Mouse (Mus musculus) hindbrain, embryonic 10.5 days (tissue): ENCODE measurements around the gene Lrrc29. TPM values are rescaled to one million over a fixed set of nuclear protein-coding genes. Genes with fewer than 3 reads are reported as not detected.
A peak's percentile ranks its signal among the peaks of the same experiment; 100 is the strongest.

ENCODE experiments used
- DNase-seq: peaks from one replicate; pipeline ENCODE4 v3.0.0-alpha.2; 2017; ENCODE audit warnings: low spot score
- H3K27ac ChIP-seq: fragments of 300-500 bp; sonication (generic); 2 replicates; pipeline ENCODE4 v1.5.1; 2016; ENCODE audit warnings: mild to moderate bottlenecking, moderate library complexity
- H3K27me3 ChIP-seq: fragments of 300-500 bp; sonication (generic); 2 replicates; pipeline ENCODE4 v1.6.1; 2016; ENCODE audit warnings: mild to moderate bottlenecking; ENCODE audit not compliant: poor library complexity, insufficient read depth, severe bottlenecking
- H3K36me3 ChIP-seq: fragments of 300-500 bp; sonication (generic); 2 replicates; pipeline ENCODE4 v1.6.1; 2016; ENCODE audit warnings: mild to moderate bottlenecking, moderate library complexity
- H3K4me1 ChIP-seq: fragments of 300-500 bp; sonication (generic); replicated peaks from 2 replicates; pipeline ENCODE4 v1.6.1; 2016; ENCODE audit warnings: mild to moderate bottlenecking
- H3K4me3 ChIP-seq: fragments of 300-500 bp; sonication (generic); 2 replicates; pipeline ENCODE4 v1.5.1; 2016; ENCODE audit warnings: mild to moderate bottlenecking, moderate library complexity
- H3K9me3 ChIP-seq: fragments of 300-500 bp; sonication (generic); 2 replicates; pipeline ENCODE4 v1.6.1; 2016; ENCODE audit warnings: mild to moderate bottlenecking, moderate library complexity
- WGBS: fragments of 180-500 bp; shearing (Covaris S2); methylation state at CpG from one replicate; pipeline ENCODE4 v1.1.7; 2016; 5-methylcytosine and 5-hydroxymethylcytosine counted together
- polyA plus RNA-seq: library from polyadenylated mRNA; unstranded; fragments of >200 nt; fragmentation: Nextera tagmentation; extraction: Ambion mirVana; gene quantifications from 2 replicates; pipeline ENCODE4 v1.2.1, GENCODE M21; 2016

Lrrc29 gene
- polyA plus RNA-seq, 1 experiment from 2014 or later, result 1.2 TPM

DNA sequence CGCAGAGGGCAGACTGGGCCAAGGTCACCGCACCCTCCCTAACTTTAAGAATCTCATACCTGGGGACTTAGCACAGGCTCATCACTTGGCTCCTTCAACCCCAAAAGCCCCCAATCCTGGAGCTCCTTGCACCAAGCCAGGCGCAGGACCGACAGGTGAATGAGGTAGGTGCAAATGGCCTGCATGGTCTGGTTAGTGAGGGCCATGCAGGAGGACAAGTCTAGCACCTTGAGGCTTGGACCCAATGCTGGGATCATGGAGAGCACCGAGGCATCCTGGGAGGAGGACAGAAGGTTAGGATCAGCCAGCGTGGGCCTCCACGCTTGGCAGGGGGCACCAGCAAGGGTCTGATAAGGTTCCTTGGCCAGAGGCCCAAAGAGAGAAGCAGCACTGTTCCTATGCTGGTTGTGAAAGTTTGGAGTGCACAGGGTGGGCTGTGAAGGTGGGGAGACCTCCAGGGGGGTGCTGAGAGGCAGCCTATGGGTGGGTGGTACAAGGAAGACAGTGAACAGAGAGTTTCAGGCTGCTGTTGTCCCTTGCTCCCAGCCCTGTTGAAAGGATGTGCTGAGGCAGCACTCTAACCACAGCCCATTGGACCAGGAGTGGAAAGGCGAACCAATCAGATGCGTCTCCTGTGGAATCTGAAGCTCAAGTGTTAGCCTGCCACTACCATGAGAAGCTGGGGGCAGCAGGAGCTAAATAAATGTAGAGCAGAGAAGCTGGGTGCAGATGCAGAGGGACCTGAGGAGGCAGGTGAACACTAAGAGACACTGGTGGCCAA is 12.3 kb downstream of the Lrrc29 start:
- no peak for DNase-seq
- Histone ChIP-seq H3K27me3 (no peaks in the 10 kb centered on the region), H3K4me3 (no peak overlapping the region), H3K4me1 (no peaks in the 10 kb centered on the region), H3K9me3 (no peaks in the 10 kb centered on the region), H3K27ac (no peak overlapping the region), H3K36me3 (peaks cover 97% of the 10 kb centered on the region)
- WGBS, result 81% methylated on average over 9 of the region's 9 CpGs

DNA sequence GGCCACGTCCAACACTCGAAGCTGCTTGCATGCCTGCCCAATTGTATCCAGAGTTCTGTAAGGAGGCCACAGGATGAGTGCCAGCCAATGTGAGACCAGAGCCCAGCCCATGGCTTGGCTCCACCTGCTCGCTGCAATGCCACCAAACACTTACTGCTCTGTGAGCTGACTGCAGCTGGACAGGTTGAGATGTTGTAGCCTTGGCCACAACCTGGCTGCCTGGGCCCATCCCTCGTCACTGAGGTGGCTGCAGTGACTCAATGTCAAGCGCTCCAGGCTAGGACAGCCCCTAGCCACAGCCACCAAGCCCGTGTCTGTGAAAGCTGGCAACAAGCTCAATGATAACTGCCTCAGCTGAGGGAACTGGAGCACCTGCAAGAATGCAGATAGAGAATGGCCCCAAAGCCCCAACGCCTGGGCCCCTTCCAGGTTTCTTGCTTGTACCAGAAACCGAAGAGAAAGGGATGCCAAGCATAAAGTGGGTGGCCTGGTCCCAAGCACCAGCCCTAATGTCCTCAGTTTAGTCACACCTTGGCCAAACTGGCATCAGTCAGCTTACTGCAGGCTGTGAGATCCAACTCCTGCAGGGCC is 13.1 kb downstream of the Lrrc29 start:
- Histone ChIP-seq H3K36me3 (peaks cover 97% of the 10 kb centered on the region), H3K27me3 (no peaks in the 10 kb centered on the region), H3K4me3 (no peak overlapping the region), H3K9me3 (no peaks in the 10 kb centered on the region), H3K27ac (no peak overlapping the region), H3K4me1 (no peaks in the 10 kb centered on the region)
- no peak for DNase-seq
- WGBS, result 89% methylated on average over 8 of the region's 8 CpGs

DNA sequence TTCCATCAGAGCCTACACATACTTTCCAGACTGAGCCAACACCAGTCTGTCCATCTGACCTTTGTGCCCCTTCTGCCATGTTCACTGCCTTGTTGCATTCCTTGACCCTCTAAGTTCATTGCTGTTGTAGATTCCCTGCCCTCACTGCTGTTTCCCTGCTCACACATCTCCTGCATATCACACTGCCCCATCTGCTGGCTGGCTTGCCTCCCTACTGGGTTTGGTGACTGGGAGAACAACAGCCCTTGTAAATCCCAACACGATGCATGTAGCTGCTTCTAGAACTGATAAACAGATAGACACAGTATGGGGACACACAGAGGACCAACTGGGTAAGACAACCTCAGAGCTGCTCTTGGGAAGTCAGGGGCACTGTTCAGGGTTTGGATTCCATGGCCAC is 14.4 kb downstream of the Lrrc29 start:
- Histone ChIP-seq H3K36me3 (peaks cover 99% of the 10 kb centered on the region), H3K27ac (no peak overlapping the region), H3K27me3 (no peaks in the 10 kb centered on the region), H3K4me1 (no peaks in the 10 kb centered on the region), H3K4me3 (no peak overlapping the region), H3K9me3 (no peaks in the 10 kb centered on the region)
- 79% methylated on average over 1 of the region's 1 CpGs for WGBS
- DNase-seq, result no peak

DNA sequence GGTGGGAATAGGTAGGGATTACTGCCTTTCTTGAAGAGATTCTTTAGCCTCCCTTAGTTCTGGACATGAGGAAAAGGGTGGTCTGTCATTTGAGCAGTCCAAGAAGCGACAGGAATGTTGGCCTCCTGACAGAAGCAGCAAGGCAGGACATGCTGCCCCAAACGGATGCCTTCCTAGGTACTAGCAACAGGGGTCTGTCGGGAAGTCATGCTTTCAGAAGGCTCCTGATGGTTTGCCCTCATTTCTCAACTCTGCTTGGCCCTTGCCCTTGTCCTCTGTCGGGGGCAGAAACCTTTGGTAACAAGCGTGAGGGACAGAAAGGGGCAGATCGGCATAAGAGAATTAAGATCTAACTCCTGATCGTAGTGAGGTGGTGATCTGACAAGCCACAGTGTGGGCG is 16.0 kb downstream of the Lrrc29 start:
- peaks cover 15% of the 10 kb centered on the region for H3K4me1 ChIP-seq
- H3K27ac ChIP-seq, result no peak overlapping the region
- H3K4me3 ChIP-seq, result no peak overlapping the region
- WGBS, result 86% methylated on average over 8 of the region's 8 CpGs
- H3K27me3 ChIP-seq, result no peaks in the 10 kb centered on the region
- peaks cover 88% of the 10 kb centered on the region for H3K36me3 ChIP-seq
- DNase-seq, result no peak
- no peaks in the 10 kb centered on the region for H3K9me3 ChIP-seq

DNA sequence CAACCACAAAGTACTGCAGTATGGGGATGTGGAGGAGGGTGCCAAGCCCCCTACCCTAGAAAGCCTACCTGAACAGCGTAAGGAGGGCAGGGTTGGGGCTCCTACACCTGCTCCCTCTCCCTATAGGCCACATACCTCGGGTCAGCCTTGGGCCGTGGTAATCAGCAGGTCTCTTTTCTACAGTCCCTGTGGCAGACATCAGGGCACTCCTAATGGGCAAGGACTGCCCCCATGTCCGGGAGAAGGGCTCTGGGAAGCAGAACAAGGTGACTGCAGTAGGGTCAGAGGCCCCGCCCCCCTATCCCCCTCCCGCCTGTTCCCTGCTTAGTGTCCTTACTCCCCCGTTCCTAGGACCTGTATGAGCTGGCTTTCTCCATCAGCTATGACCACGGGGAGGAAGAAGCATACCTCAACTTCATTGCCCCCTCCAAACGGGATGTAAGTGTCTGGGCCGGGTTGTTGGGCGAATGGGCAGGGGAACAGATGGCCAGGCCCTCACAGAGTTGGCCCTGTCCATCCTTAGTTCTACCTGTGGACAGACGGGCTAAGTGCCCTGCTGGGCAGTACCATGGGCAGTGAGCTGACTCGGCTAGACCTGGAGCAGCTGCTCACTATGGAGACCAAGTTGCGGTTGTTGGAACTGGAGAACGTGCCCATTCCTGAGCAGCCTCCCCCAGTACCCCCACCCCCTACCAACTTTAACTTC is 16.8 kb downstream of the Lrrc29 start:
- Histone ChIP-seq H3K9me3 (no peaks in the 10 kb centered on the region), H3K4me3 (no peak overlapping the region), H3K27ac (no peak overlapping the region), H3K27me3 (no peaks in the 10 kb centered on the region), H3K36me3 (peaks cover 88% of the 10 kb centered on the region), H3K4me1 (peaks cover 21% of the 10 kb centered on the region)
- DNase-seq, result no peak
- WGBS, result 85% methylated on average over 15 of the region's 15 CpGs

DNA sequence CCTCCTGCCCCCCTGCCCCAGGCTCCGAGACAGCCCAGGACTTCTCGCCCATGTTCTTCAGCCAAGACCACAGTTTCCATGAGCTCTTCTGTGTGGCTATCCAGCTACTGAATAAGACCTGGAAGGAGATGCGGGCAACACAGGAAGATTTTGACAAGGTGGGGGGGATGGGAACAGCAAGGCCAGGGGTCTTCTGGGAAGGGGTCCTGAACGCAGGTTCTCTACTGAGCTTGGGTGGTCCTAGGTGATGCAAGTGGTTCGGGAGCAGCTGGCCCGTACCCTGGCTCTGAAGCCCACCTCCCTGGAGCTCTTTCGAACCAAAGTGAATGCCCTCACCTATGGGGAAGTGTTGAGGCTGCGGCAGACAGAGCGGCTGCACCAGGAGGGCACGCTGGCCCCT is 17.6 kb downstream of the Lrrc29 start:
- peaks cover 88% of the 10 kb centered on the region for H3K36me3 ChIP-seq
- no peak overlapping the region for H3K4me3 ChIP-seq
- no peak overlapping the region for H3K27ac ChIP-seq
- H3K27me3 ChIP-seq, result no peaks in the 10 kb centered on the region
- no peaks in the 10 kb centered on the region for H3K9me3 ChIP-seq
- WGBS, result 93% methylated on average over 10 of the region's 10 CpGs
- H3K4me1 ChIP-seq, result peaks cover 21% of the 10 kb centered on the region
- DNase-seq, result no peak

DNA sequence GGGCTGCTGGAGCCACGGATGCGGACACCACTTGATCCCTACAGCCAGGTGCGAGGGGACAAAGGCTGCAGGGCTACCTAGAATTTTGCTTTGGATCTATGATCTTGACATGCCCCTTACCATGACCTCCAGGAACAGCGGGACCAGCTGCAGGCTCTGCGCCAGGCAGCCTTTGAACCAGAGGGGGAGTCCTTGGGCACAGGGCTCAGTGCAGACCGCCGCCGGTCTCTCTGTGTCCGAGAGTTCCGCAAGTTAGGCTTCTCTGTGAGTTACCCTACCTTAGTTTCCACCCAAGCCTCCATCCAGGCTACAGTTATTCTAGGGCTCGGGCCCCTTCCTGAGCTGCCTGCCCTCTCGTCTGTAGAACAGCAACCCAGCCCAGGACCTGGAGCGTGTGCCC is 18.4 kb downstream of the Lrrc29 start:
- H3K36me3 ChIP-seq, result peaks cover 88% of the 10 kb centered on the region
- WGBS, result 94% methylated on average over 13 of the region's 13 CpGs
- H3K4me1 ChIP-seq, result peaks cover 21% of the 10 kb centered on the region
- no peaks in the 10 kb centered on the region for H3K9me3 ChIP-seq
- H3K4me3 ChIP-seq, result no peak overlapping the region
- H3K27ac ChIP-seq, result no peak overlapping the region
- no peaks in the 10 kb centered on the region for H3K27me3 ChIP-seq
- no peak for DNase-seq

DNA sequence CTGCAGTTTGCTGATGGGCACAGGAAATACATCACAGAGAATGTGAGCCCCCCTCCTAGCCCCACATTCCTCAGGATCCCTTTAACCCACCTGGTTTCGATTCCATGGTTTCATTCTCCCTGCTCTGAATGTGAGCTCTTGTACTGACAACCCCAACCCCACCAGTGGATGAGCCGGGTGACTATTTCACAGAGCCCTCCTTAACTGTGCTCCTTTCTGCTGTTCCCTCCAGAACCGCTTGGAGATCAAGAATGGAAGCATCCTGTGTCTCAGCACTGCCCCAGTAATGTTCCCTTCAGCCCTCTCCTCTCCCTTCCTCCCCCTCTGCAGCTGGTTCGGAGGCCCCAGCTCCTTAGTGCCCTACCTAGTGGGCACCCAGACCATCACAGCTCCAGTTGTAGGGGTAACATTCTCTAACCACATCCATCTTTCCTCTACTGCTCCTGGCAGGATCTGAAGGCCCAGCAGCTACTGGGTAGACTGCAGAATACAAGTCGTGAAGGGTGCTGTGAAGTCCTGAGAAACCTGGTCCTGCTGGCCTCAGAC is 19.9 kb downstream of the Lrrc29 start:
- H3K4me1 ChIP-seq, result peaks cover 21% of the 10 kb centered on the region
- H3K36me3 ChIP-seq, result peaks cover 88% of the 10 kb centered on the region
- DNase-seq, result no peak
- no peaks in the 10 kb centered on the region for H3K9me3 ChIP-seq
- H3K4me3 ChIP-seq, result peak overlapping the region; percentile 38
- H3K27me3 ChIP-seq, result no peaks in the 10 kb centered on the region
- peak overlapping the region; percentile 64 for H3K27ac ChIP-seq
- 62% methylated on average over 5 of the region's 5 CpGs for WGBS

DNA sequence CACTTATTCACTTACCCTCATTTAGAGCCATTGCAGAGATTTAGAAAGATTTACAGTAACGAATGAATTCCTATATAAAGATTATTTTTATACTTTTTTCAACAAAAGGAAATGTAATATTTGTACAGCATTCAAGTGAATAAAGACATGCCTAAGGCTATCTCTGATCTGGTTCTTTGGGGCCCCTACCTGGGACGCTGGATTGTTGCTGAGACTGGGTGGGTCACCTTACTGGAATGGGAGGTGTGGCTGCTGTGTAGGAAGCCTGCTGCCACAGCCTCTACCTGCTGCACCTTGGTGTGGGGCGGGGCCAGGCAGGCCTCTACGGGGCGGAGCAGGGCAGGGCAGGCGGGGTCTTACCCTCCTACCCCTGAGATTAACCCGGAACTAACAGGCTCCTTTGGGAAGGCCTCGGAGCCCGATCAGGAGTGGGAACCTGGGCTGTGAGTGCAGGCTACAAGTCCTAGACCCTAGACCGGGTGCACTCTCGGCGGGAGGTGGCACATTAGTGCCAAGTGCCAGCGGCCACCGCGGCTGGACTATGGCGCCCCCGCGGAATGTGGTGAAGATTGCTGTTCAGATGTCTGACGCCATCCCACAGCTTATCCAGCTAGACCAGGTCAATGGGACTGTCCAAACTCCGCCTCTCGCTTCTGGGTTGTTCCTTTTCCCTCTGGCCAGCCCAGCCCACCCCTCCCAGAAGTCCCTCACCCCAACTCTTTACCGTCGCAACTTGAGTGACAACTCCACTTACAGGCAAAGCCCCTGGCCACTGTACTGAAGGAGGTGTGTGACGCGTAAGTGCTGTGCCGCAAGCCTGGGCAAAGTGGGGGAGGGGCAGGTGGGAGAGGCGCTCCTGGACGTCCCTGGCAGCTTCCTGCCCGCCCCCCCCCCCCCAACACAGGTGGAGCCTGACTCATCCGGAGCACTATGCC is 20.6 kb downstream of the Lrrc29 start, which contains the start of gene Elmo3:
Elmo3 (plus strand) TSS at position 391 of the 935 bp plus-strand sequence.
- Histone ChIP-seq H3K36me3 (peaks cover 88% of the 10 kb centered on the region), H3K9me3 (no peaks in the 10 kb centered on the region), H3K27ac (peak within 1 kb of the TSS; percentile 64), H3K4me1 (peaks cover 21% of the 10 kb centered on the region), H3K27me3 (no peaks in the 10 kb centered on the region), H3K4me3 (peak within 1 kb of the TSS; percentile 38)
- DNase-seq, result peak; percentile 51
- WGBS, result 8% methylated on average over 29 of the region's 30 CpGs

DNA sequence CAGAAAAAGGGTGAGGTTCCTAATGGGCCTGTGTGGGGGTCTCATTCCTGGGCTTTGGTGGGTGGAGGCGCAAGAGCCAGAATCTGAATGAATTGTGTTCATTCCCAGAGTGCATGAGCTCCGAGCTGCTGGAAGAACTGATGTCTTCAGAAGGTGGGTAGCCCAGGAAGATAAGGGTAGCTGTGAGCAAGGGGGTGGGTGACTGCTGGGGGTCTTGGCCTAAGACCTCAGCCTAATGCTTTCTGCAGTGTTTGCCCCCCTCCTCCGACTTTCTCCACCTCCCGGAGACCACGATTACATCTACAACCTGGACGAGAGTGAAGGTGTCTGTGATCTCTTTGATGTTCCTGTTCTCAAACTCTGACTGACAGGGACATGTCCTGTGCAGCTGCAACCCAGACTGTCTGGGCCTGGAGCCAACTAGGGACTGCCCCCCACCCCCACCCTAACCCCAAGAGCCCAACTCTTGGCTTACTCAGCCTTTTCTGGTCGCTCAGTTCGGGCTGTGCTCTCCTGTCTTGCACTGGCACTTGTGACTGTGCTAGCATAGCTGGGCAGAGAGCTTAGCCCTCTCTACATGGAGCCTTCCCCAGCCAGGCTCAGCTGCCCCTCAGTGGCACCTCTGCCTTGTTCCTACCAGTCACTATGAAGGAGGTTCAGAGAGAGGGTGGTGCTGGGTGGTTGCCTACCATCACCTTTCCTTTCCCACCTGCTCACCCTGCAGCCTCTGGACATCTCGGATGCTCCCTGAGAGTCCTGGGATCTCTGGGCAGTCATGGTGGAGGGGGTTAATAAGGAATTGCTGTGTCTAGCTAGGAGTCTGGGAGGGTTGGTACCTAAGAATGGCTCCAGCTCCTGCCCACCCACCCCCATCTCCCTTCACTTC is 21.5 kb downstream of the Lrrc29 start:
- DNase-seq, result no peak
- no peaks in the 10 kb centered on the region for H3K9me3 ChIP-seq
- no peak overlapping the region for H3K4me3 ChIP-seq
- H3K27me3 ChIP-seq, result no peaks in the 10 kb centered on the region
- peaks cover 25% of the 10 kb centered on the region for H3K4me1 ChIP-seq
- H3K36me3 ChIP-seq, result peaks cover 88% of the 10 kb centered on the region
- WGBS, result 83% methylated on average over 9 of the region's 9 CpGs
- no peak overlapping the region for H3K27ac ChIP-seq

DNA sequence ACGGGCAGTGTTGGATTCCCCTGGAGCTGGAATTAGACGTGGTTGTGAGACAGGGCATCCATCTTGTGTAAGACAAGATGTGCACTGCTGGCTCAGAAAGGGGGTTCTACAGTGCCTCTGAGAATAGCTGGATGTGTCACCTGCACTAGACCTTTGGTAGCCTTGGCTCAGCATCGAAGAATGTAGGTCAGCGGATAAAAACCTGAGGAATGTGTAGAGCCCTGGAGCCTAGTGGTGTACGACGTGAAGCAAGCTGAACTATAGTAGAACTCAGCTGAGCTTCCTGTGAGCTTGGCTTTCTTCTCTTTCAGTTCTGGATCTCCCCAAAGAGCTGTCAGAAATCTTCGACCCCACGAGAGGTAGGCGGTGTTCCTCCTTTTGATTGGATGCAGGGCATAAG is 22.2 kb downstream of the Lrrc29 start:
- no peak overlapping the region for H3K27ac ChIP-seq
- WGBS, result 91% methylated on average over 9 of the region's 9 CpGs
- peaks cover 28% of the 10 kb centered on the region for H3K4me1 ChIP-seq
- H3K27me3 ChIP-seq, result no peaks in the 10 kb centered on the region
- no peak overlapping the region for H3K4me3 ChIP-seq
- DNase-seq, result no peak
- H3K36me3 ChIP-seq, result peaks cover 86% of the 10 kb centered on the region
- no peaks in the 10 kb centered on the region for H3K9me3 ChIP-seq
